Mouse (Mus musculus): ENCODE measurements at regions not wholly inside any gene's neighbourhood (a gene's known extent, or its start where the extent isn't known, plus 50 kb on each side); places are given as distances from the start of the nearest gene placed in this dataset.
A peak's percentile ranks its signal among the peaks of the same experiment; 100 is the strongest.

DNA sequence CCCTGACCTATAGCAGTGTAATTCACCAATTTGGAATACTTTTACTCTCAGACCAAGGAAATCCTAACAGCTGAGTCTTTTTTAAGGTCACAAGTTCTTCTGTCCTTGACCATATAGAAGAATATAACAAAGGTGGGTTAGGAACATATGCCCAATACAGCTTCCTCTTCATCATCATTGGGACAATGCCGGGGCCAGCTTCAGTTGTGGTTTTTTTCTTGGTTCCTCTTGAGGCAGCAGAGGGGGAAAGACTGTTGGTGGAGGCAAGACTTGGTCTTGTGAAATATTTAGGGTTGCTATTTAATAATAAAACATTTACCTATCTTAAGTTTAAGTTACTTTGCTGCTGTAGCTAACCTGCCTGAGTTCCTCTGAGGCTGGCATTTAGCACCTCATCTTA is 144.8 kb upstream of the Htr1f start:
- Histone ChIP-seq H3K9ac (no peak overlapping the region), H3K4me3 (no peak overlapping the region), H3K27ac (no peak overlapping the region), H3K4me1 (no peaks in the 10 kb centered on the region), H3K27me3 (no peaks in the 10 kb centered on the region), H3K36me3 (ENCODE audit: poor library complexity, severe bottlenecking) (no peaks in the 10 kb centered on the region), H3K9me3 (replicated peaks) (peaks cover 4% of the 10 kb centered on the region), H3K4me2 (no peak overlapping the region)
- no peak for ATAC-seq
- WGBS = 94% methylated on average over 1 of the region's 1 CpGs

DNA sequence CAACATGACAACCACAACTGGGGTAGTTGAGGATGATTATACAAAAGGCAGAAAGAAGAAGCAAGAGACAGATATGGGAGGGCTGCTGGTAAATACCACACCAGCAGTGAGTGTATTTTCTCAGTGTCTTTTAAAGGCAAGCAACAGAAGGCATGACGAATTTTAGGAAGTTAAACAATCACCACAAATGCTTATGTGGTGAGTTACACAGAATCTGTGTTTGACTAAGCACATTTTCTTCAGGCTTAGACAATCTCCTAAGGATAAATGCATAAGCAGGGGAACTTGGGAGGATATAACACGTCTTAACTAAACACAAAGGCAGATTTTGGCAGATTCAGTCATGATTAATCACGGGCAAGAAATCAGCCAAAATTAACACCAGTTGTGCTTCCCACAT is 141.8 kb upstream of the Htr1f start:
- H3K4me1 ChIP-seq = no peaks in the 10 kb centered on the region
- 79% methylated on average over 3 of the region's 3 CpGs for WGBS
- H3K4me2 ChIP-seq = no peak overlapping the region
- no peak overlapping the region for H3K27ac ChIP-seq
- H3K9me3 ChIP-seq (replicated peaks) = peaks cover 4% of the 10 kb centered on the region
- H3K9ac ChIP-seq = no peak overlapping the region
- no peak overlapping the region for H3K4me3 ChIP-seq
- ATAC-seq = no peak
- no peaks in the 10 kb centered on the region for H3K27me3 ChIP-seq
- H3K36me3 ChIP-seq (ENCODE audit: poor library complexity, severe bottlenecking) = no peaks in the 10 kb centered on the region

DNA sequence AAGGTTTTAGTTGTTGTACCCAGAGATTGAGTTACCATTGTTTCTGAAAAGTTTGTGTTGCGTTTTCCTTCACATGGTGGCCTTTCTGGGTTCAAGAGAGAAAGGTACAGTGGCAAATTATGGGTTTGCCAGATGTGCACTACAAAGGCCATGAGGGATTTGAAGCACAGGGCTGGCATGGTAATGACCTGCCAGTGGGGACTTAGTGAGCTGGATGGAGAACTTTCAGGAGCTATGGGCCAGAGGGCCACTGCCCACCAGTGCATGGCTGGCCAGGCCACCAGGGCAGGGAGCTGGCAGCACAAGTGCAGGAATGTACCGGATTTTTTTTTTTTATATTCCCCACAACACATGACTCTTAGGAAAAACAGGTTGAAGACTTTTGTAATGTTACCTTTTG is 128.8 kb upstream of the Htr1f start:
- Histone ChIP-seq H3K9ac (no peak overlapping the region), H3K9me3 (replicated peaks) (no peaks in the 10 kb centered on the region; the same call in 1 of the 2 replicates), H3K4me1 (no peaks in the 10 kb centered on the region), H3K27me3 (no peaks in the 10 kb centered on the region), H3K4me2 (no peak overlapping the region), H3K4me3 (no peak overlapping the region), H3K27ac (no peak overlapping the region), H3K36me3 (ENCODE audit: poor library complexity, severe bottlenecking) (no peaks in the 10 kb centered on the region)
- WGBS = 85% methylated on average over 2 of the region's 2 CpGs
- no peak for ATAC-seq

DNA sequence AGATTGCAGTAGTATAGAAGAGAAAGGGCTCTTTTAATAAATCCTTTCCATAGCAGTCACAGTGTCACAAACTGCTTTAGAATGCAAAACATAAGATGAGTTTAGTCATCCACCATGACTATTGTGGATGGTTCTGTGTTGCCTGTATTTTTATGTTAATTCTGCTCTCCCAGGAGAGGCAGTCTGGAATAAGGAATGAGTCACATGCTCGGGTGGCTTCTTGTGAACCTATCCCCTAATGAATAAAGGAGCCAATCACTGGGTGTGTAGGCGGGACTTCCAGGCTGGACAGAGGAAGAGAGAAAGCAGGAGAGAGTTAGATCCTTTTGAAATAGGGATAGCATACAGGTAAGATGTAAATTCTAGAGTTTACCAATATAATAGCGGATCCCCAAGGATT is 128.3 kb upstream of the Htr1f start:
- WGBS = 76% methylated on average over 3 of the region's 3 CpGs
- H3K4me1 ChIP-seq = no peaks in the 10 kb centered on the region
- H3K4me2 ChIP-seq = no peak overlapping the region
- no peak overlapping the region for H3K4me3 ChIP-seq
- no peaks in the 10 kb centered on the region for H3K36me3 ChIP-seq (ENCODE audit: poor library complexity, severe bottlenecking)
- no peaks in the 10 kb centered on the region for H3K27me3 ChIP-seq
- no peaks in the 10 kb centered on the region; the same call in 1 of the 2 replicates for H3K9me3 ChIP-seq (replicated peaks)
- H3K27ac ChIP-seq = no peak overlapping the region
- H3K9ac ChIP-seq = no peak overlapping the region
- no peak for ATAC-seq

DNA sequence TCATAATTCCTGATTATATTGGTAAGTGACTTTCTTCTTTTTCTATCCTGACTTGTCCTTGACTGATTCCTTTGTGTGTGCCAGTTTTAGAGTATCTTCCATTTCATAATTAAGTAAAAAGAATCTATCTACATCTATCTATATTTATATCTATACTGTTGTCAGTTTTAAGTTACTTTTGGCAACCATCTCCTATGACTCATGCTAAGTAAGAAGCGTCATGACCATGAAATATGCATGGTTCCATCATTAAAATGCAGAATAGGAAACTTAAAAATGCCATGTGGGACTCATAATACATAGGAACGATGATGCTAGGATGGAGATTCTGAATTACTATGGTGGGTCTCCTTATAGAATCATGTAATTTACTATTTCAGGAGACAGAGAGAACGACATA is 113.8 kb upstream of the Htr1f start:
- no peak for ATAC-seq
- WGBS = 91% methylated on average over 3 of the region's 3 CpGs

GRCm38 (mm10) chr16:65212367-65212766 is 106.7 kb upstream of the Htr1f start:
- no peaks in the 10 kb centered on the region for H3K27me3 ChIP-seq
- H3K9ac ChIP-seq = no peak overlapping the region
- H3K4me3 ChIP-seq = no peak overlapping the region
- H3K4me2 ChIP-seq = no peak overlapping the region
- no peaks in the 10 kb centered on the region for H3K4me1 ChIP-seq
- H3K27ac ChIP-seq = no peak overlapping the region
- 96% methylated on average over 1 of the region's 1 CpGs for WGBS
- ATAC-seq = no peak
- H3K36me3 ChIP-seq (ENCODE audit: poor library complexity, severe bottlenecking) = no peaks in the 10 kb centered on the region
- H3K9me3 ChIP-seq (replicated peaks) = no peaks in the 10 kb centered on the region

More for the DNA sequence above, 113.8 kb upstream of the Htr1f start:
- Histone ChIP-seq H3K4me3 (no peak overlapping the region), H3K36me3 (ENCODE audit: poor library complexity, severe bottlenecking) (no peaks in the 10 kb centered on the region), H3K9me3 (replicated peaks) (no peaks in the 10 kb centered on the region), H3K27me3 (no peaks in the 10 kb centered on the region), H3K9ac (no peak overlapping the region), H3K27ac (no peak overlapping the region), H3K4me1 (no peaks in the 10 kb centered on the region), H3K4me2 (no peak overlapping the region)

GRCm38 (mm10) chr16:65201329-65201728 is 95.7 kb upstream of the Htr1f start:
- Histone ChIP-seq H3K4me1 (no peaks in the 10 kb centered on the region), H3K9ac (no peak overlapping the region)

GRCm38 (mm10) chr16:65197203-65197844 is 91.7 kb upstream of the Htr1f start:
- ATAC-seq = no peak

More at GRCm38 (mm10) chr16:65201329-65201728, 95.7 kb upstream of the Htr1f start:
- Histone ChIP-seq H3K36me3 (ENCODE audit: poor library complexity, severe bottlenecking) (no peaks in the 10 kb centered on the region), H3K27ac (no peak overlapping the region), H3K4me2 (no peak overlapping the region), H3K9me3 (replicated peaks) (no peaks in the 10 kb centered on the region), H3K27me3 (no peaks in the 10 kb centered on the region), H3K4me3 (no peak overlapping the region)
- WGBS = 91% methylated on average over 4 of the region's 4 CpGs
- no peak for ATAC-seq

GRCm38 (mm10) chr16:65195761-65196160 is 90.1 kb upstream of the Htr1f start:
- Histone ChIP-seq H3K36me3 (ENCODE audit: poor library complexity, severe bottlenecking) (no peaks in the 10 kb centered on the region), H3K27me3 (no peaks in the 10 kb centered on the region), H3K9me3 (replicated peaks) (no peaks in the 10 kb centered on the region), H3K4me2 (no peak overlapping the region), H3K9ac (no peak overlapping the region), H3K4me1 (peaks cover 5% of the 10 kb centered on the region), H3K4me3 (no peak overlapping the region), H3K27ac (no peak overlapping the region)
- WGBS = 70% methylated on average over 4 of the region's 4 CpGs
- no peak for ATAC-seq

More at GRCm38 (mm10) chr16:65197203-65197844, 91.7 kb upstream of the Htr1f start:
- H3K4me1 ChIP-seq = no peaks in the 10 kb centered on the region
- WGBS = 93% methylated on average over 3 of the region's 3 CpGs
- H3K4me2 ChIP-seq = no peak overlapping the region
- no peaks in the 10 kb centered on the region for H3K9me3 ChIP-seq (replicated peaks)
- H3K4me3 ChIP-seq = no peak overlapping the region
- H3K27ac ChIP-seq = no peak overlapping the region
- no peaks in the 10 kb centered on the region for H3K36me3 ChIP-seq (ENCODE audit: poor library complexity, severe bottlenecking)
- no peak overlapping the region for H3K9ac ChIP-seq
- no peaks in the 10 kb centered on the region for H3K27me3 ChIP-seq

- Histone ChIP-seq H3K4me1 (peaks cover 5% of the 10 kb centered on the region), H3K4me2 (no peak overlapping the region), H3K9me3 (replicated peaks) (no peaks in the 10 kb centered on the region), H3K36me3 (ENCODE audit: poor library complexity, severe bottlenecking) (no peaks in the 10 kb centered on the region), H3K27me3 (no peaks in the 10 kb centered on the region), H3K27ac (no peak overlapping the region), H3K9ac (no peak overlapping the region), H3K4me3 (no peak overlapping the region)
- peak; percentile 58 for ATAC-seq
- WGBS = 50% methylated on average over 7 of the region's 7 CpGs
Measured at GRCm38 (mm10) chr16:65191574-65192149, 86.0 kb upstream of the Htr1f start.

- Histone ChIP-seq H3K36me3 (ENCODE audit: poor library complexity, severe bottlenecking) (no peaks in the 10 kb centered on the region), H3K9me3 (replicated peaks) (no peaks in the 10 kb centered on the region), H3K9ac (no peak overlapping the region), H3K4me3 (no peak overlapping the region), H3K4me1 (no peaks in the 10 kb centered on the region), H3K27ac (no peak overlapping the region), H3K4me2 (no peak overlapping the region), H3K27me3 (no peaks in the 10 kb centered on the region)
- WGBS = 73% methylated on average over 3 of the region's 3 CpGs
- ATAC-seq = no peak
Measured at GRCm38 (mm10) chr16:65174561-65174960, 68.9 kb upstream of the Htr1f start.

DNA sequence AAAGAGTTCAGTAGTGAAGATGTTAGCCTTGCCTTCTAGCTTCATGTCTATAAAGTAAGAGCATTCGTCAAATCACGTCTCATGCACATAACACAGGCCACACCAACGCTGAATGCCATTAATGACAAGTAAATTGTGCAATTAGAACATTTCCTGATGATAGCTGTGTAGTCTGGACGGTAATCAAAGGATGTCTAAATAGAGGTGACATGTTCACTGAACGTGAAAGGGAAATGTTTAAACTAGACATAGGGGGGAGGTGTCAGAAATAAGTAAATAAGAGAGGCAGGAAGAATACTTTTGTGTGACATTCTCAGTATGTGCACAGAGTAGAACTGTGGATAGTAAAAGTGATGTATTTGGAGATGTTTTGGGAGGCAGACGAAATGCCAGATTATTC is 61.5 kb upstream of the Htr1f start:
- Histone ChIP-seq H3K4me2 (no peak overlapping the region), H3K4me1 (no peaks in the 10 kb centered on the region), H3K27ac (no peak overlapping the region), H3K36me3 (ENCODE audit: poor library complexity, severe bottlenecking) (no peaks in the 10 kb centered on the region), H3K27me3 (no peaks in the 10 kb centered on the region), H3K4me3 (no peak overlapping the region), H3K9ac (no peak overlapping the region), H3K9me3 (replicated peaks) (no peaks in the 10 kb centered on the region)
- no peak for ATAC-seq
- 50% methylated on average over 6 of the region's 6 CpGs for whole genome bisulfite sequencing

GRCm38 (mm10) chr16:65162766-65163165 is 57.1 kb upstream of the Htr1f start:
- Histone ChIP-seq H3K9ac (no peak overlapping the region), H3K27me3 (no peaks in the 10 kb centered on the region), H3K4me3 (no peak overlapping the region), H3K4me1 (no peaks in the 10 kb centered on the region), H3K36me3 (ENCODE audit: poor library complexity, severe bottlenecking) (no peaks in the 10 kb centered on the region), H3K9me3 (replicated peaks) (no peaks in the 10 kb centered on the region), H3K27ac (no peak overlapping the region), H3K4me2 (no peak overlapping the region)
- no peak for ATAC-seq
- WGBS = 82% methylated on average over 3 of the region's 3 CpGs
